Comparison of ENCODE assay signal across 12 mouse cellular contexts in the genomic region with DNA sequence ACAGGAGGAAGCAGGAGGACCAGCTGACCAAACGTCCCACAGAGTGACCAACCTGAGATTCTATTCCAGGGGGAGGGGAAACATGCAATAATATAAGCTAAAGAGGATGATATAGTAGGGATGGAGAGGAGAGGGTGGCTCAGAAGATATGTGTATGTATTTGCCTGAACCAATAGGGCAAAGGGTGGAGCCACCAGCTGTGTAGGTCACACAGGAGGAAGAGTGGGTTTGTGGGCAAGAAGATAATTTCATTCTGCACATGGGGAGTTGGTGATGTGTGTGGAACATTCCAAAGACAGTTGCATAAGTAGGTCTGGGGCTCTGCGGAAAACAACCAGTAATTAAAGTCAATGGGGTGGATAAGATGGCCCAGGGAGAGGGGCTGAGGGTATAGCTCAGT.
"Had no signal": no experiment of that assay in that cellular context is flagged by ENCODE, and none has a peak within 500 bp of the region (broad histone marks: within the 10 kb centered on the region; RNA-seq: fewer than 3 reads in every experiment).

No protein-coding gene starts in this region.

- H3K36me3 ChIP-seq: hindbrain, embryonic 15.5 days; limb, embryonic 13.5 days; midbrain, embryonic 12.5 days had no signal

- DNase-seq: kidney, adult 8-10 months; kidney, postnatal 25 days; left cerebral cortex, postnatal 4 days; right cerebral cortex, postnatal 25 days had no signal

- H3K4me3 ChIP-seq: hindbrain, embryonic 15.5 days; layer of hippocampus, adult 2 months; limb, embryonic 13.5 days; megakaryocyte, embryonic 14.5 days; midbrain, embryonic 12.5 days had no signal

- H3K4me2 ChIP-seq: hindbrain, embryonic 15.5 days; limb, embryonic 13.5 days; midbrain, embryonic 12.5 days had no signal

- H3K9me3 ChIP-seq: hindbrain, embryonic 15.5 days; limb, embryonic 13.5 days; megakaryocyte, embryonic 14.5 days; midbrain, embryonic 12.5 days had no signal

- H3K4me1 ChIP-seq: hindbrain, embryonic 15.5 days; limb, embryonic 13.5 days; midbrain, embryonic 12.5 days had no signal

- H3K27me3 ChIP-seq: hindbrain, embryonic 15.5 days; limb, embryonic 13.5 days; megakaryocyte, embryonic 14.5 days had no signal

- ATAC-seq: intestine, postnatal 0 days; midbrain, embryonic 16.5 days had no signal

- H3K27ac ChIP-seq: hindbrain, embryonic 15.5 days; layer of hippocampus, adult 2 months; limb, embryonic 13.5 days; midbrain, embryonic 12.5 days; stomach, postnatal 0 days had no signal

- H3K9ac ChIP-seq: hindbrain, embryonic 15.5 days; limb, embryonic 13.5 days; midbrain, embryonic 12.5 days had no signal
